Mouse (Mus musculus): ENCODE measurements around the gene Urb1. TPM values are rescaled to one million over a fixed set of nuclear protein-coding genes. Genes with fewer than 3 reads are reported as not detected.
"Not testable (repeated sequence)": the region's sequence is repeated elsewhere in the genome, so short reads cannot be mapped to it uniquely, and the experiment has no call there.

Urb1 gene
- polyA plus RNA-seq, 1 experiment, result 6.0 TPM

DNA sequence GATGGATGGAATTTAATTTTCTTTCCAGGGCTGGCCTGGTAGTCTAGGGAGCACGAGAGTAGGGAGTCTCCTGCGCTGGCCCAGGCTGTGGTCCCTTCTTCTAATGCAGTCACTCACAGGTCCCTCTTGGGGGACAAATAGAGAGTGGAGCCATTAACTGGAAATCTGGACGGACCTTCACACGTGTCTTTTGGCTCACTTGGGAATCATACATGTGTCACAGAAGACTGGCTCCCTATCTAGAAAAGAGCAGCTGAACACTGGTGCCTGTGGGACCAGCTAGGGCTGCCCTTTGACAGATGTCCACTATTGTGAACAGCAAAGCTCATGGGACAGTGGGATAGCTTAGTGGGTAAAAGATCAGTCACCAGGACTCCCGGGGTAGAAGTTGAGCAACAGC is 15.8 kb upstream of the Urb1 start:
- H3K4me3 ChIP-seq (ENCODE audit: extremely low read depth, insufficient read depth, insufficient read length), result no peak overlapping the region
- 85% methylated on average over 5 of the region's 5 CpGs for WGBS

GRCm38 (mm10) chr16:90823986-90824385 is 13.8 kb upstream of the Urb1 start:
- not testable (repeated sequence) for H3K27me3 ChIP-seq (ENCODE audit: control insufficient read depth, insufficient read depth, low read length); H3K4me3 ChIP-seq (ENCODE audit: extremely low read depth, insufficient read depth, insufficient read length); H3K27ac ChIP-seq (ENCODE audit: insufficient read depth, low read length); H3K36me3 ChIP-seq (ENCODE audit: control insufficient read depth, insufficient read depth, low read length); H3K4me1 ChIP-seq (ENCODE audit: control insufficient read depth, insufficient read depth, insufficient read length); DNase-seq (ENCODE audit: low read depth in 1 of 2, low spot score in 2 of 2)
- WGBS, result 84% methylated on average over 4 of the region's 4 CpGs

More for the DNA sequence above, 15.8 kb upstream of the Urb1 start:
- no peaks in the 10 kb centered on the region; the same call in 1 of the 2 replicates for H3K4me1 ChIP-seq (ENCODE audit: control insufficient read depth, insufficient read depth, insufficient read length)
- peaks cover 12% of the 10 kb centered on the region for H3K27me3 ChIP-seq (ENCODE audit: control insufficient read depth, insufficient read depth, low read length)
- TF ChIP-seq CTCF (IDR thresholded peaks at IDR 0.05; ENCODE audit: extremely low read depth, insufficient read depth, insufficient read length, insufficient replicate concordance) (no peak), POLR2A (IDR thresholded peaks at IDR 0.05; ENCODE audit: low read depth, low read length) (no peak)
- no peaks in the 10 kb centered on the region for H3K36me3 ChIP-seq (ENCODE audit: control insufficient read depth, insufficient read depth, low read length)
- H3K27ac ChIP-seq (ENCODE audit: insufficient read depth, low read length), result no peak overlapping the region
- DNase-seq (ENCODE audit: low read depth in 1 of 2, low spot score in 2 of 2), result no peak

DNA sequence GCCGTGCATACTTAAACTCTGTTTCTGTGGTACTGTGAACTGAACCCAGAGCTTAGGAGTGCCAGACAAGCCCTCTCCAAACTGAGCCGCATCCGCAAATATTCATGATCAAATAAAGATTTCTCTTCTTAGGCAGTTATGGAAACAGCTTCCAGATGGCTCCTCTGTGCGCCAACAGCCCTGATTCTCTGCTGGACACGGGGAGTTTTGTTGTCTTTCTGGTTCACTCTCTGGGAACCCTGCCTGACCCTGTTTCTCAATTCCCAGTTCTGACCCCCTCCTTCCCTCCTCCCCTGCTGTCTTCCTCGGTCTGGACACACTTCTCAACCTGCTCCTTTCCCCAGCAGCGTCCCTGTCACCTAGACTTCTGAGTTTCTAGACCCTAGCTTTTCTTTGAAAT is 12.8 kb upstream of the Urb1 start:
- H3K27me3 ChIP-seq (ENCODE audit: control insufficient read depth, insufficient read depth, low read length), result no peaks in the 10 kb centered on the region
- WGBS, result 76% methylated on average over 7 of the region's 7 CpGs
- no peak overlapping the region for H3K27ac ChIP-seq (ENCODE audit: insufficient read depth, low read length)
- H3K36me3 ChIP-seq (ENCODE audit: control insufficient read depth, insufficient read depth, low read length), result no peaks in the 10 kb centered on the region
- no peaks in the 10 kb centered on the region for H3K4me1 ChIP-seq (ENCODE audit: control insufficient read depth, insufficient read depth, insufficient read length)
- DNase-seq (ENCODE audit: low read depth in 1 of 2, low spot score in 2 of 2), result no peak
- TF ChIP-seq CTCF (IDR thresholded peaks at IDR 0.05; ENCODE audit: extremely low read depth, insufficient read depth, insufficient read length, insufficient replicate concordance) (no peak), POLR2A (IDR thresholded peaks at IDR 0.05; ENCODE audit: low read depth, low read length) (no peak)
- H3K4me3 ChIP-seq (ENCODE audit: extremely low read depth, insufficient read depth, insufficient read length), result no peak overlapping the region

DNA sequence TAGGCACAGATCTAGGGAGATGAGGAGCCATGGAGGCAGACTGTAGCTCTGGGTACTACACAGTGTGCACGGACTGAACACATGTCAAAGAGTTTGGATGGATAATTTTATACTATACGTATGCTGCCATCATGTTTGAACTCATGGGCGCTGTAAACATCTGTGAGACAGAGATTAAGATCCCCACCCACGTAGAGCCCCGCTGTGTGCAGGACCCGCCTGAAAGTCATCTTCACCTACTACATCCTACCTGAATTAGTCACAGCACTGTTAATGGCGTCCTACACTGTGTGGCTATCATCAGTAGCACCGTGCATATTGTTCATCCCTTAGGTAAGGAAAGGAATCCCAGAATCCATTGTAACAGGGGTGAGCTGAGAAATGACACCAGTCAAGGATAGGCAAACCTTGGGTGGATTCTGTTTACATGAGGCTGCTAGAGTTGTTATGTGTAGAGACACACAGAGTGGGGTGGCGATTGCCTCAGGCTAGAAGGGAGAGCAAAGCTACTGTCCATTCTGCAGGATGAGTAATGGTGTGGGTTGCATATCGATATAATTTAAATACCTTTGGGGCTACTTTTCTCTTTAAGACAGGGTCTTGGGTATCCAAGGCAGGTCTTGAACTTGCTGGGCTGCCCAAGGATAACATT is 12.2 kb upstream of the Urb1 start:
- Histone ChIP-seq H3K4me3 (ENCODE audit: extremely low read depth, insufficient read depth, insufficient read length) (no peak overlapping the region), H3K27ac (ENCODE audit: insufficient read depth, low read length) (no peak overlapping the region), H3K36me3 (ENCODE audit: control insufficient read depth, insufficient read depth, low read length) (no peaks in the 10 kb centered on the region), H3K4me1 (ENCODE audit: control insufficient read depth, insufficient read depth, insufficient read length) (no peaks in the 10 kb centered on the region), H3K27me3 (ENCODE audit: control insufficient read depth, insufficient read depth, low read length) (no peaks in the 10 kb centered on the region)
- DNase-seq (ENCODE audit: low read depth in 1 of 2, low spot score in 2 of 2), result no peak
- TF ChIP-seq CTCF (IDR thresholded peaks at IDR 0.05; ENCODE audit: extremely low read depth, insufficient read depth, insufficient read length, insufficient replicate concordance) (no peak), POLR2A (IDR thresholded peaks at IDR 0.05; ENCODE audit: low read depth, low read length) (no peak)
- 88% methylated on average over 10 of the region's 10 CpGs for WGBS

- TF ChIP-seq POLR2A (IDR thresholded peaks at IDR 0.05; ENCODE audit: low read depth, low read length), result no peak
- no peak for TF ChIP-seq CTCF (IDR thresholded peaks at IDR 0.05; ENCODE audit: extremely low read depth, insufficient read depth, insufficient read length, insufficient replicate concordance)
- H3K36me3 ChIP-seq (ENCODE audit: control insufficient read depth, insufficient read depth, low read length), result no peaks in the 10 kb centered on the region
- H3K4me1 ChIP-seq (ENCODE audit: control insufficient read depth, insufficient read depth, insufficient read length), result no peaks in the 10 kb centered on the region
- no peak overlapping the region for H3K4me3 ChIP-seq (ENCODE audit: extremely low read depth, insufficient read depth, insufficient read length)
- DNase-seq (ENCODE audit: low read depth in 1 of 2, low spot score in 2 of 2), result no peak
- 81% methylated on average over 14 of the region's 14 CpGs for WGBS
- no peaks in the 10 kb centered on the region for H3K27me3 ChIP-seq (ENCODE audit: control insufficient read depth, insufficient read depth, low read length)
- H3K27ac ChIP-seq (ENCODE audit: insufficient read depth, low read length), result no peak overlapping the region
Measured at GRCm38 (mm10) chr16:90821046-90821697, 11.0 kb upstream of the Urb1 start.

- H3K4me3 ChIP-seq (ENCODE audit: extremely low read depth, insufficient read depth, insufficient read length), result no peak overlapping the region
- no peak overlapping the region for H3K27ac ChIP-seq (ENCODE audit: insufficient read depth, low read length)
- H3K27me3 ChIP-seq (ENCODE audit: control insufficient read depth, insufficient read depth, low read length), result no peaks in the 10 kb centered on the region
- DNase-seq (ENCODE audit: low read depth in 1 of 2, low spot score in 2 of 2), result no peak
- 82% methylated on average over 6 of the region's 6 CpGs for WGBS
- H3K36me3 ChIP-seq (ENCODE audit: control insufficient read depth, insufficient read depth, low read length), result no peaks in the 10 kb centered on the region
- TF ChIP-seq CTCF (IDR thresholded peaks at IDR 0.05; ENCODE audit: extremely low read depth, insufficient read depth, insufficient read length, insufficient replicate concordance), result no peak
- TF ChIP-seq POLR2A (IDR thresholded peaks at IDR 0.05; ENCODE audit: low read depth, low read length), result no peak
- H3K4me1 ChIP-seq (ENCODE audit: control insufficient read depth, insufficient read depth, insufficient read length), result no peaks in the 10 kb centered on the region
Measured at GRCm38 (mm10) chr16:90820326-90820725, 10.1 kb upstream of the Urb1 start.

DNA sequence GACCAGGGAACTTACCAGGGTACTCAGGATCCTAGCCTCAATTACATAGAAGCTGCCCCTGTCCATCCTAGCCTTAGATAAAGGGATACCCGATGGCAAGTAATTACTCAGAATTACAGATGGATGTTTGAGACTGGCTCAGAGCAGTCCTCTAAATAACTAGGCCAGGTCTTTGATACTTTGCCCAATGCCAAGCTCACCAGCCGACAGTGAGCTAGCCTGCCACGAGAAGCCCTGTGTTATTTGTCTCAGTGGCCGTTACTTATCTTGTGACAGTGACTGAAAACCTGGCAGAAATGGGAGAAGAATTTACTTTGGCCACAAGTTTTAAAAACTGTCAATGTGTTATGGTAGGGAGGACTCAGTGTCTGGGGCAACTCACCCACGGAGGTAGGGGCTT is 1.9 kb upstream of the Urb1 start:
- no peak for DNase-seq (ENCODE audit: low read depth in 1 of 2, low spot score in 2 of 2)
- H3K27me3 ChIP-seq (ENCODE audit: control insufficient read depth, insufficient read depth, low read length), result no peaks in the 10 kb centered on the region
- no peak overlapping the region for H3K27ac ChIP-seq (ENCODE audit: insufficient read depth, low read length)
- H3K36me3 ChIP-seq (ENCODE audit: control insufficient read depth, insufficient read depth, low read length), result no peaks in the 10 kb centered on the region
- 88% methylated on average over 5 of the region's 5 CpGs for WGBS
- no peak overlapping the region for H3K4me3 ChIP-seq (ENCODE audit: extremely low read depth, insufficient read depth, insufficient read length)
- H3K4me1 ChIP-seq (ENCODE audit: control insufficient read depth, insufficient read depth, insufficient read length), result peaks cover 2% of the 10 kb centered on the region; the same call in 1 of the 2 replicates
- TF ChIP-seq POLR2A (IDR thresholded peaks at IDR 0.05; ENCODE audit: low read depth, low read length) (no peak), CTCF (IDR thresholded peaks at IDR 0.05; ENCODE audit: extremely low read depth, insufficient read depth, insufficient read length, insufficient replicate concordance) (no peak)
